Mouse (Mus musculus) adrenal gland, adult 18-20 months (tissue): ENCODE results near the gene Max. TPM values are rescaled to one million over a fixed set of nuclear protein-coding genes. Genes with fewer than 3 reads are reported as not detected.

ENCODE experiments used
- DNase-seq, 2 experiments: peaks; one replicate each; pipeline ENCODE4 v3.0.0; 2021 to 2022; ENCODE audit warnings: low spot score in 2 of 2
- total RNA-seq, 2 experiments: library from RNA; stranded (reverse); gene quantifications; 1 replicate in 1 of 2; 2 replicates in 1 of 2; pipeline ENCODE4 v1.2.3; 2021

Gene Max
- total RNA-seq, 2 experiments from 2014 or later, result 70.1 to 70.8 TPM

DNA sequence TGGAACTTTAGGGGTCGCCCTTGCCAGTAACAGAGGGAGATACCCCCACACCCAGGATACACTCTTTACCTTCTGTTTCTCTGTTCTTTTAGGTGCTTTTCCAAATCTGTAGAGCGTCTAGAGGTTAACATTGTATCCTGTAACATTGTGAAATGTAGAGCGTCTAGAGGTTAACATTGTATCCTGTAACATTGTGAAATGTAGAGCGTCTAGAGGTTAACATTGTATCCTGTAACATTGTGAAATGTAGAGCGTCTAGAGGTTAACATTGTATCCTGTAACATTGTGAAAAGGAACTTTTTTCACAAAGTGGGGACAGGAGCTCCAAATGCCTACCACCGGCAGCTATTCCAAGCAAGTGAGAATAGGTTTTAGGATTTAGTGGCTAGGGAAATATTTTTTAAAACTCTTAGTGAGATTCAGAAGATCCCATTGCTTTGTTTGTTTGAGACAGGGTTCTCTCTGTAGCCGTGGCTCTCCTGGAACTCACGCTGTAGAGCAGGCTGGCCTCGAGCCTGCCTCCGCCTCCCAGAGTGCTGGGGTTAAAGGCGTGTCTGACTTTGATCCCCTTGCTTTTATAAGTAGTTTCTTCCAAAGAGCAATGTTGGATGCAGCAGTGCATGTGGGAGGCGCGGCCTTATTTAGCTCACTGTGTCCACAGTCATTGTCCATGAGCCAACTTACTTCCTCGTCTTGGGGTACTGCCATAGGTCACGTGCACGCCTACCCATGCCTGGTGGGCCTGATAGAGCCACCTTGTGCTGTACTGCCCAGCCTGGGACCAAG lies 68.9 kb downstream of the Max start:
- no peak for DNase-seq

DNA sequence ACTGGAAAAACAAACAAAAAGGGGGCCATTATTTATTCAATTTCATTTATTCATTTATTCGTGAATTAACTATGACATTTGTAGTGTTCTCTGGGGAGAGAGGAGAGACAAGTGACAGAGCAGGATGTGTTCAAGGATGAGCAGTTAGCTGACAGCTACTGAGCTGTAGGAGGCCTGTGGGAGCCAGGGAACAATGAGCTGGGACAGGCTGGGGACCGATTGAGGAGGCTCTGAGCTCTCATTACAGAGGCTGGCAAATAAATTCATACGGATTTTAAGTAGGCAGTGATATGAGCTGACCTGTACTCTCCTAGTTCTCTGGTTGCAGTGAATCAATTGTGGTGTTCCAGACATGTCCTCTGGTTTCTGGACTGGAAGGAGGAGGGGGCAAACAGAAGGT lies 70.8 kb downstream of the Max start:
- no peak for DNase-seq

DNA sequence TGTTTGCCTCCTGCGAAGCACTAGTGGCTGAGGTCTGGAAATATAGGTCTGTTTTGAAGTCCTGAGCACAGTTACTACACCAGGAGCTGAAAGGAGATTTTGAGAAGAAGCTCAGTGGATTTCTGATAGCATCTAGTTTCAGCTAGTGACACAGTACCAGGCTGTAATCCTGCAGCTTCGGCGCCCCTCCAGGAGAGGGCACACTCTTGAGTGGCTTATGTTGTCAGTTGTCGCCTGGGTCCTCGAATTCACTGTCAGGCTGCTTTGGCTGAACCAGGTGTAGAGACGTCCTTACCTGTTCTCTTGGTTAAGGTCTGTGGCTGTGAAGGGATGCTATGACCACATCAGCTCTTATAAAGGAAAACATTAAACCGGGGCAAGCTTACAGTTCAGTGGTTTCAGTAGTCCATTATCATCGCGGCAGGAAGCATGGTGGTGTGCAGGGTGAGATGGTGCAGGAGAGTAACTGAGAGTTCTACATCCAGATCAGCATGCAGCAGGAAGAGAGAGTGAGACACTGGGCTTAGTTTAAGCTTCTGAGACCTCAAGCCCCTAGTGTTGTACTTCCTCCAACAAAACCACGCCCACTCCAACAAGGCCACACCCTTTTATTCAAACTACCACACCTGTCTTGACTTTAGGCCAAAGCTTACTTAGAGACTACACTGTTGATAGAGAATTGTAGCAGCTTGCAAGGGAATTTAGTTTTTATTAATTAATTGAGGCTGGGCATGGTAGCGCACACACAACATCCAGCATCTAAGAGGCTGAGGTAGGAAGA lies 72.4 kb downstream of the Max start:
- DNase-seq, result no peak

DNA sequence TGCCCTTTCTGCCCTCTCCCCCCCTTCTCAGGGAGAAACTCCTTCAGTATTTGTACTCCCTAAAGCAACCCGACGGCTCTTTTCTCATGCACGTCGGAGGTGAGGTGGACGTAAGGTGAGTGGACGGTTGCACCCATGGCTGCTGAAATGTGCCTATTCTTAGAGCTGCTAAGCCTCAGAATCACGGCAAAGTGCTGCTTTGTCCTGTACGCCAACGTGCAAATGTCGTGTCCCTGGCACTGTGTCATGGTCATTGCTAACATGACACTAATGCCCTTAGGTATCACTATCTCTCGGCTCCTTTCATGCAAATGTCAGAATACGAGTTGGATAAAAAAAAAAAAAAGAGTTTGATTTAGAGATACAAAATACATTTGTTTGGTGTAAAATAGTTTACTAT lies 74.1 kb downstream of the Max start:
- DNase-seq, result no peak

Other genes starting within 250 kb of the Max start
- 10 to 100 TPM; 74.5 to 78.6 TPM for gene Churc1, start 196.7 kb downstream of the Max start, total RNA-seq
- 10 to 100 TPM; 12.8 to 14.9 TPM for gene Fntb, start 196.6 kb downstream of the Max start, total RNA-seq
- gene Gpx2, start 166.6 kb downstream of the Max start, total RNA-seq, result not detected
- gene Rab15, start 139.3 kb downstream of the Max start, total RNA-seq, result 1 to 10 TPM; 2.3 to 2.5 TPM